Mouse (Mus musculus) left cerebral cortex, postnatal 36 days (tissue): Measurements from ENCODE around the gene Slc26a3. TPM values are rescaled to one million over a fixed set of nuclear protein-coding genes. Genes with fewer than 3 reads are reported as not detected.

ENCODE experiments used
- DNase-seq, 2 experiments: peaks; one replicate each; pipeline ENCODE4 v3.0.0; 2021 to 2022; ENCODE audit warnings: low spot score in 2 of 2, mixed read lengths in 1 of 2
- intact Hi-C: fragments of 180-260 bp; cut with DNase I; formaldehyde crosslinking; loops from one replicate; pipeline ENCODE4 v1.15.1; 2025
- total RNA-seq, 2 experiments: library from RNA; stranded (reverse); gene quantifications; 2 replicates each; pipeline ENCODE4 v1.2.3; 2021

Gene Slc26a3
- total RNA-seq: under 1 TPM; 0.15 to 0.43 TPM

- no peak for DNase-seq
- intact Hi-C loops: no loop called here
Observed at GRCm38 (mm10) chr12:31390571-31390970, at the start of gene Slc26a3. TSS of gene Slc26a3 (plus strand) at chr12:31390871.

GRCm38 (mm10) chr12:31350191-31350943 is 40.3 kb upstream of the Slc26a3 start:
- DNase-seq: no peak
- intact Hi-C loops: no loop called here

DNA sequence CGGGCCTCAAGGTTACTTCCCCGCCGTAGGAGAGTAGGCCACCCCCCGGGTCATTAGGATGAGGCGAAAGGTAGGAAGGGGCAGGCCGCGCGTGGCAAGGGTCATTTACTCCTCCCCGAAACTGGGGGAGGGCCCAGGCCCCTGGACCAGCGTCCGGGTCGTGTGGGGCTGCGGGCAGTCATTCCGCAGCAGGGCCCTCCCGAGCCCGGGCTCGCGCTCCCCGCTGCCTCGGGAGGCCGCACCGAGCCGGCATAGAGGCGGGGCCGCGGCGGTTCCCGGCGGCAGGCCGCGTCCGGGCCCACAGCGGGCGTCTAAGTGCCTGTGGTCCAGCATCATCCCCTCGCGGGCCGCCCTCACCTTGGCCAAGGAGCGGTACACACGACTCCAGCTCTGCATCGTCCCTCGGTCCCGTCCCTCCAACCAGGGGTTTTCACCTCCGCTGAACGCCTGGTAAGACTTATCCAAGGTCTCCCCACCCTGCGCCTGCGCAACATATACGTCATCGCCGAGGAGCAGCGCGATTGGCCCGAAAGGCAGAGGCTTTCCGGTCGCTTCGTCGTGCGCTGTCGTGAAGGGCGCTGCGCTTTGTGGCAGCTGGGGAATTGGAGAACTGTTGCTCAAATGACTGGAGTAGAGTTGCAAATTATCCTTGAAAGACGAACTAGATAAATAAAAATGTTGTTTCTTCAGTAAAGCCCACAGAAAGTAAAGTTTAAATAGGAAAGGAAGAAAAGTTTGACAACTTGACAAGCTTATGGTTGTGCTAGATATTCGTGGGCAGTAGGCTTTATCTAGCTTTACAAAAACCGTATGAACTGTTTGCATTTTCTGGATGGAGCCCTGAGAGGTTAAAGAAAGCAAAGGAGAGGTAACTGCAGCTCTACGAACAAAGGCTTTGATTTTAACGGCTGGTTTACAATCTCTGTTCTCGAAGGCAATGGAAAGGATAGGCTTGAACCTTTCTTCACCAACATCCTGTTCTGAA is 39.4 kb upstream of the Slc26a3 start, which contains the start of gene Dld:
Gene Dld (minus strand): TSS at position 510 of the 985 bp plus-strand sequence.
- DNase-seq: peak; percentile 95 to 97
- intact Hi-C loops: no loop called here

DNA sequence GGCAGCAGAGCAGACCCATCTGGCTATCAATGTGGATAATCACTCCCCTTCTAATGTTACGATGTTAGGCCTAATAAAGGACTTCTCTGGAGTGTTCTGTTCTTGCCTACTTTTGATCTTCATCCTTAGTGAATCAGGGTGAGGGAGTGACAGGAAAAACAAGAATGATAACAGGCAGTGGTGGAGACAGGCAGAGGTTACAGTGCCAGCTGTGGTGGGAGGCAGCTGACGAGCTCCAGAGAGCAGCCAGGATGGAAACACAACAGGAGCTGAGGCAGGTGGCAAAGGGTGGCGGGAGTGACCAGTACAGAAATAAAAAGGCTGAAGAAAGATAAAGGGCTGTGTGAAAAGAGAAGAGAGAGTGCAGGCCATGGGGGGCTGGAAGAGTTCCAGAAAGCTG is 24.2 kb upstream of the Slc26a3 start:
- no peak for DNase-seq
- intact Hi-C loops: no loop called here

DNA sequence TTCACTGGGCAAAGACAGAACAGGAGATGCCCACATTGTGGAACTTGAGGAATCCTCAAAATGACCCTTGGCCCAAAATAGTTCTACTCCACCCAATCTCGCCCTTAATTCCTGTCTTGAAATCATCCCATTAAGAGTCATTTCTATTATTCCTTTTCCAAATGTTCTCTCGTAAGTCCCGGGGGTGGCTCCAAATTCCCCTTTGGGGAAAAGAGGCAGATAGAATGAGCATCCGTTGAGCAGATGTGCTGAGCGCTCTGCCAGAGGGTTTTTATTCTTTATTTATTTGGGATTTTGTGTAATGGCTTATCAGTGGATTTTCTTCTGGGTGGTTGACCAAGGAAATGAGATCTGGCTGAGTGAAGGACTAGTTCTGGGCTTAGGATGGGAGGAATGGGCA is 22.9 kb upstream of the Slc26a3 start:
- DNase-seq: no peak
- intact Hi-C loops: no loop called here

DNA sequence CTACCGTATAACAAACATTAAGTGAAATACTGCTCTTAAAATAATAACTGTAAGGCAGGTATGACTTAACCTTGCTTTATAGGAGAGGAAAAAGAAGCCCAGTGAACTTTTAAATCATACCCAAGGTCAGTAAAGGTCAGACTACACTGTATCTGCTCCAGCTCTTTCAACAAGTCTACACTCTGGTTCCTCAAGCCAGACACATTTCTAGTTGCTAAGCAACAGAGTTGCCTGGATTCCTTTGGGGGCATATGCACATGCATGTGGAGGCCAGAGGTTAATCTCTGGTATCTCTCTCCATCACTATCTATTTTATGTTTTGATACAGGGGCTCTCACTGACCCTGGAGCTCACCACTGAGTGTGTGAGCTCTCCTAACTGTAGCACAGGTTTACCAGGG is 21.6 kb upstream of the Slc26a3 start:
- intact Hi-C loops: no loop called here
- DNase-seq: no peak

GRCm38 (mm10) chr12:31369656-31370055 is 21.0 kb upstream of the Slc26a3 start:
- no peak for DNase-seq
- intact Hi-C loops: loop anchor here (10.0 kb wide), 3 partner anchors 95 to 555 kb away; partner anchors contain the start of gene Cbll1

DNA sequence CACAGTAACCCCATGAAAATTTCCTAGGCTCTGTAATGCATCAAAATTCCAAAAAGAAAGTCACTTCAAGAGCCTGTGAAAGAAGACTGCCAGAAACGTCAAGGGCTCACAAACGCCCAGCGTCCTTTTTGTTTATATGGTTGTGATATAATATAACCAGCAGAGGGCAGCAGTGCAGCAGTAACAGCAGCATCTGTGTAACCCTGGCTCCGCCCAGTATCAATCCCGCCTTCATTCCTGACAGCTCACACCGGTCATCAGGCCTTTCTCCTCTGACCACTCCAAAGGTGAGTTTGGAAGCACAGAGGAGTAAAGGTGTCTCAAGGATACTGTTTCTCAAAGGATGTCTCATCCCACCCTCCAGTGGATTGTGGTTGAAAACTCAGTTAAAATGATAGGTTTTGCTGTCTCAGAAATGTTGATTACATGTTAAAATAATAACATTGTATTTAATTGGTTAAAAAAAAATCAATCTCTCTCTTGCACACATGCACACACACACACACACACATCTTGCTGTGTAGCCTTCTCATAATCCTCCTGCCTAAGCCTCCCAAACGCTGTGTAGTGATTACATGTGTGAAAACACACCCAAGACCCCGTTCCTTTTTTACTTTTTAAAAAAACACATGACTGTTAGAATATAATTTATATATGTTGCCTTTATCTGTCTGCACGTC is 15.9 kb upstream of the Slc26a3 start:
- intact Hi-C loops: loop anchor here (10.0 kb wide), 3 partner anchors 90 to 550 kb away; partner anchors contain the start of gene Cbll1
- peak; percentile 42 to 55 for DNase-seq

- no peak for DNase-seq
- intact Hi-C loops: loop anchor here (10.0 kb wide), 3 partner anchors 90 to 550 kb away; partner anchors contain the start of gene Cbll1
Observed at GRCm38 (mm10) chr12:31375283-31375615, 15.4 kb upstream of the Slc26a3 start.

DNA sequence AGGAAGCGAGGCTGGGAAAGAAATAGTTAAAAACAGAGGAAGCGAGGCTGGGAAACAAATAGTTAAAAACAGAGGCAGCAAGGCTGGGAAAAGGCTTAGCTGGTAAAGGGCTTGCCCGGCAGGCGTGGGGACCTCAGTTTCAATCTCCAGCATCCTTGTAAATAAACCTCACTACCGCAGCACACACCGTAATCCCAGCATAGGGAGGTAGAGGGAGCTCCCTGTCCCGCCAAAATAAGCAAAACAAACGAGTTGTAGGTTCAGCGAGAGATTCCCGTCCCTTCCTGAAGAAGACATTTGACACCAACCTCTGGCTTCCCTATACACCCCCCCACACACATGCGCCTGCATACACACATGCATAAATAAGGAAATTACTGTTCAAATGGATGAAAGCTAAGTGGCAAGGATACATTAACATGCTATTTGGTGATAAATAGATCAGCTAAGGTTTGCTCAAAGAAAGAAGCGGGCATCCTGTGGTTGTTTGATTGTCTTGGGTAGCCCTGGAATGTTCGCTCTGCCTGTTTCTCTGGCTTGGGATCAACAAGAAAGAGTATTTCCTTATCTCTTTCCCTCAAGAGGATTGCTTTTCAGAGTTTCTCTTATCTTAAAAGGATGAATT is 14.2 kb upstream of the Slc26a3 start:
- intact Hi-C loops: loop anchor here (10.0 kb wide), 3 partner anchors 88 to 548 kb away; partner anchors contain the start of gene Cbll1
- no peak for DNase-seq

GRCm38 (mm10) chr12:31377241-31377640 is 13.4 kb upstream of the Slc26a3 start:
- DNase-seq: no peak
- intact Hi-C loops: loop anchor here (10.0 kb wide), 3 partner anchors 88 to 548 kb away; partner anchors contain the start of gene Cbll1

DNA sequence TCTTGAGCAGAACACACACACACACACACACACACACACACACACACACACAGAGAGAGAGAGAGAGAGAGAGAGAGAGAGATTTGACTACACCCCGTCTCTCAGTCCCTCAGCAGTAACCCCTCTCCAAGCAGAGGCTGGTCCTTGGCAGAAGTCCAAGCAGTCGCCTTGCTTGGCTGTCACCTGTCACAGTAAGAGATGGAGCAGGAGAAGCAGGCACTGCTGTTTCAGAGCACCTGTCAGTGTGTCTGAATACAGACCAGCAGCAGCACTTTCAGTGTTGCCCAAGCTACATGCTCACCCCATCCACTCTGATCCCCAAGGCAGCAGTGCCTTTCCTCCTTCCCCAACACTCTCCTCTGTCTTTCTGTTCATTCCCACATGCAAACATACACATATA is 9.8 kb upstream of the Slc26a3 start:
- intact Hi-C loops: no loop called here
- no peak for DNase-seq

DNA sequence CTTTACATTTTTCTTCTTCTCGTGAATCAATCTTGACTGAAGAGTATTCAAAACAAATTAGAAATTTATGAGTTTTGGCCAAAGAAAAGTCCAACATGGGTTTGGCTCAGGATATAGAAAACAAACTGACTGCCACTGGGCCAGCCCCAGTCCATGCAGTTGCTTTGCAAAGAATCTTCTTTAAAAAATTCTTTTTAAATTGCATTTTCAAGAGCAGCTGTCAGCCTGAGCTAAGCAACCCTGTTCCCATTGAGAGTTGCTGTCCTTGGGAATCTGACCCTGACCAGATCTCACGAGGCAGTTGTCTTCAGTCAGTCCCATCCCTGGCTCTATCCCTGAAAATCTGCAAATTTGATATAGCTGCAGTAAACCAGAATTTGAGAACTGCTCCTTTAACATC is 8.2 kb upstream of the Slc26a3 start:
- no peak for DNase-seq
- intact Hi-C loops: no loop called here

DNA sequence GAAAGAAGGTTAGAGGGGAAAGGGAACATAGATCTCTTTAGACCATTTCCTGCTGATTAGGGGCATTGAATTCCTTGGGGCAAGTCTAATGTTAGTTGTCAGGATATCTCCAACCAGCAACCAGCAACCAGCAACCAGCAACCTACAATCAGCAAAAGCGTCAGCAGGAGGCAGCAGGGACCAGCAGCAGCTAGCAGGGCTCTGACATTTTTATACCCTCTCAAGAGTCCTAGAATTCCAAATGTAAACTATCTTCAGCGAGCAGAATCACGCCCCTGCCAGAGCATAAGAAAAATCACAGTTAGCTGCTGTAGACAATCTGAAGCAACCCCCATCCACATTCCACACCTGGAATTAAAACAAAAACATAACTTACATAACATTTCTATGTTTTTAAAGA is 3.4 kb upstream of the Slc26a3 start:
- no peak for DNase-seq
- intact Hi-C loops: no loop called here

DNA sequence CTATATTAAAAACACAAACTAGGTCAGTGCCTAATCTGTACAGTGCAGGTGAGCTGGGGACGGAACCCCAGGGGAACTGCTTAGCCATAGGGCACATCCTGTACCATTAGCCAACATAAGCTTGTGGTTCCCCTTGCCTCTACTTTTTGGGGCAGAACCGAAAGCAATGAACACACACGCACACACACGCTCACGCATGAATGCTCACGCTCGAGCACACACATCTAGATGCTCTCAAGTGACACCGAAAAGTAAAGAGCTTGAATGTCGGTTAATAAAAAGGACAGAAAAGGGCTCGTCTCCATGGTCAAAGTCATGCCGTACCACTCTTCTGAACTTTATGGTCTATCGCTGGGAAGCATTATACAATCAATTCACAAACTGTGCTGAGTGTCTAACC is 1.0 kb downstream of the Slc26a3 start:
- no peak for DNase-seq
- intact Hi-C loops: no loop called here

- intact Hi-C loops: no loop called here
- DNase-seq: no peak
Observed at GRCm38 (mm10) chr12:31395895-31396294, 5.2 kb downstream of the Slc26a3 start.

DNA sequence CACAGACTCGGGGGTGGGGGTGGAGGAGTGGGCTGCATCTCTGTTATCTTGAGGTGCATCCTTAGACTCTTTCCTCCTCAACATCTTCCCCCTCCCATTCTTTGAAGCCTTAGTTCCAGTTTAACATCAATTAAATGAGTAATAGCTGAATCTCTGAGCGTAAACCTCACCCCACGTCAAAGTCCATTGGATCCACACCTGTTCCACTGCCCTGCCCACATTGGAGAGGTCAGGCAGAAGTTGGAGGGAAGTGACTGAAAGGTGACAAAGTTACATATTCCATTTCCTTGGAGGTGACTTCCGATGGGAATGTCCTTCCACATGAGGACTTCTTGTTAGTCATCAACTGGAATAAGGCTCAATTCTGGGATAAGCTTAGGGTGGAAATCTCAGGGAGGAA is 7.0 kb downstream of the Slc26a3 start:
- DNase-seq: no peak
- intact Hi-C loops: no loop called here

- no peak for DNase-seq
- intact Hi-C loops: no loop called here
Observed at GRCm38 (mm10) chr12:31400821-31401220, 10.2 kb downstream of the Slc26a3 start.

GRCm38 (mm10) chr12:31401930-31402329 is 11.3 kb downstream of the Slc26a3 start:
- intact Hi-C loops: no loop called here
- DNase-seq: no peak
